Mouse (Mus musculus) kidney, adult 2 months (tissue): Measurements from ENCODE around the gene Gpc3.

Experiments
- CTCF ChIP-seq: fragments of 200-500 bp; conservative IDR thresholded peaks from 2 replicates; pipeline ENCODE4 v1.5.1; 2011; ENCODE audit warnings: low read depth, mild to moderate bottlenecking, control low read depth, low read length, moderate library complexity, mixed read lengths; ENCODE audit not compliant: insufficient read depth, insufficient read length
- POLR2A ChIP-seq: fragments of 200-500 bp; IDR thresholded peaks from one replicate; pipeline ENCODE4 v1.6.1; 2011; ENCODE audit warnings: low read depth, low read length, control low read depth

DNA sequence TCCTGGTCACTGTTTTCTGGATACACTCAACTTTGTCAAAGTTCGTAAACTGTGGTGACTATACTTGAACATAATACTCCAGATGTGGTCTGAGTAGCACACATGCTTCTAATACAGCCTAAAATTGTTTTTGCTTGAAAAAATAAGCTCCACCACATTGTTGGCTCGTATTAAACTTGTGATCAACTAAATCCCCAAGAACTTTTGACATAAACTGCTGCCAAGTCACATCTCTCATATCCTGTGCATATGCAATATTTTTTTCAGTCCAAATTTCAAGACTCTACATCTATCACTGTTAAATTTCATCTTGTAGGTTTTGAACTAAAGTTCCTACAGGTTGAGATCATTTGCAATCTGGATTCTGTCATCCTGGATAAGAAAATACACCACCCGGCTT, 69.1 kb downstream of the Gpc3 start:
- TF ChIP-seq CTCF (no peak), POLR2A (no peak)
